Mouse (Mus musculus) cerebellum, adult 8-10 months (tissue): ENCODE data around the gene Smc2.
"Not testable (repeated sequence)": the region's sequence is repeated elsewhere in the genome, so short reads cannot be mapped to it uniquely, and the experiment has no call there.

Experiments
- DNase-seq: peaks from one replicate; pipeline ENCODE4 v3.0.0; 2022

Gene Smc2

DNA sequence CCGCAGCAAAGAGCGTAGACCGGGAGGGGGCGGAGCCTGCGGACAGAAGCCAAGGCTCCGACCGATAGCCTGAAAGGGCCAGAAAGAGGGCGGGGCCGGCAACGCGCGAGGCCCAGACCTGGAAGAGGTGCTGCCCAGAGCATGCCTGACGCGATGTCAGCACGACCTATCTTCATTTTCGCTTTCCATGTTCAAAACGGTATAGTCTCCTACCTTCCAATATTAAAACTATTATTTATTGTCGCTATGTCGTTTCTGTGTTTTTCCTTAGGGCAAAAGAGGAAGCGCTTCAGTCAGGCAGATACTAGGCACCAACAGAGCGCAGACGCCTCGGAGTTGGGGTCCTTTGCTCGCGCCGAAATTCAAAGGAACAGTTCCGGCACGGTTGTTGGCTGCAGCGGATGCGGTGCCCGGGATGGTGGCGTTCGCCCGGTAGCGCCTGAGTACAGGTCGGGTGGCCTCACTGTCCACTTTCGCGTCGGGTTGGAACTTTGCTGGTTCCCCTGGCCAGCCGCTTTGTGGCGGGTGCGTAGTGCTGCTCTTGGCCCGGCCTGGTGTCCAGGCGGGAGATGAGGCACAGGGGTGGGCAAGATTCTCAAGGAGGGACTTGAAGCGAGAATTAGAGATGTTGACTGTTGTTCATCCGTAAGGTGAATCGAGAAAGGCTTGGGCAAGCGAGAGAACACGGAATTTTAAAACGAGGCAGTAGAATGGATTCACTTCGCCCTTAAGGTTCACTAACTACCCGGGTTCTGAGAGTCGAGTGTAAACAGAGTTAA, at the start of gene Smc2:
TSS of gene Smc2 (plus strand) at position 358 of the 779 bp plus-strand sequence.
- DNase-seq = peak; percentile 92

GRCm38 (mm10) chr4:52411587-52411986, 27.5 kb upstream of the Smc2 start:
- no peak for DNase-seq

DNA sequence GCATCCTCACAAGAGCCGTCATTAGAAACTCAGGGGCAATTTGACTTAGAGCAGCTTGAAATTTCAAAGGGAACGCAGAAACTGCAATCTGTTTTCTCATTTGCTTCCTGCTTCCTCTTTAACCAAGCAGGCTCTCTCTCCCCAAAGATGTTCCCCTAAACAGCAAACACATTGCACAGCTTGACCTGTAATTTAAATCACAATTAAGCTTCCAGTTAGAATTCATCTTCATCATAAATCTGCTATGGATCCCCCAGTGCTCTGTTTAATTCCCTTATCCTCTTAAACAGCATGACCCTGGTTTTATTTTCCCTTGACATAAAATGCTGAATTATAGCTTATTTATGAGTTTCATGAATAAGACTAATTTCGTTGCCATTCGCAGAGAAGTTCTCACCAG, 15.4 kb upstream of the Smc2 start:
- DNase-seq = no peak

DNA sequence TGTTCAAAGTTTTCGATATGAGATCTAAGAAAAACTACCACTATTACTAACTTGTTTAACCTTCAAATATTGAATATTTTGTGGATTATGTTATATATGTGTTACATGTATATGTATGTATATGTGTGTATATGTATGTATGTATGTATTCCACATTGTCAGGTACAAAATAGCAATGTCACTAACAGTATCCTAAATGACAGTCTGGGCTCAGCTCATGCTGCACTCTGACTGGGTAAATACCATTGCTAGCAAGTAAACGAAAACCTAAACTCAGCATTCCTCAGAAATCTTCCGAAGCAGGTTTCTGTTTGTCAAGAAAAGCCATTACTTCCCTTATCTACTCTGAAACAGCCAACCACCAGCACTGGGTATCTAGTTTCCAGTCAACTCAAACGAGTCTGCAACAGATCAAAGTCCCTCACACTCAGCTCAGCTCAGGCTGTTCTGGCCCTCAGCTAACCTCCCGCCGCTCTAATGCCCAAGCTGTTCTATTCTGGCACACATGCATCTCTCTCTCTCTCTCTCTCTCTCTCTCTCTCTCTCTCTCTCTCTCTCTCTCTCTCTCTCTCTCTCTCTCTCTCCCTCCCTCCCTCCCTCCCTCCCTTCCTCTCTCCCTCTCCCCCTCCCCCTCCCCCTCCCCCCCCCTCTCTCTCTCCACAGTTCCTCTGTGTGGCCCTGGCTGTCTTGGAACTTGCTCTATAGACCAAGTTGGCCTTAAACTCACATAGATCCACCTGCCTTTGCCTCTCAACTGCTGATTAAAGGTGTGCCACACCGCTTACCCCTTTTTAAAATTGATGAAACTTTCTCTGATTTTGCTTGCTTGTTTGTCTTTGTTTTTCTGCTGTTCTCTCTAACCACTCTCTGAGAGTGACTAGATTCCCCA, 9.5 kb upstream of the Smc2 start:
- DNase-seq = no peak

GRCm38 (mm10) chr4:52435551-52435950, 3.5 kb upstream of the Smc2 start:
- not testable (repeated sequence) for DNase-seq

DNA sequence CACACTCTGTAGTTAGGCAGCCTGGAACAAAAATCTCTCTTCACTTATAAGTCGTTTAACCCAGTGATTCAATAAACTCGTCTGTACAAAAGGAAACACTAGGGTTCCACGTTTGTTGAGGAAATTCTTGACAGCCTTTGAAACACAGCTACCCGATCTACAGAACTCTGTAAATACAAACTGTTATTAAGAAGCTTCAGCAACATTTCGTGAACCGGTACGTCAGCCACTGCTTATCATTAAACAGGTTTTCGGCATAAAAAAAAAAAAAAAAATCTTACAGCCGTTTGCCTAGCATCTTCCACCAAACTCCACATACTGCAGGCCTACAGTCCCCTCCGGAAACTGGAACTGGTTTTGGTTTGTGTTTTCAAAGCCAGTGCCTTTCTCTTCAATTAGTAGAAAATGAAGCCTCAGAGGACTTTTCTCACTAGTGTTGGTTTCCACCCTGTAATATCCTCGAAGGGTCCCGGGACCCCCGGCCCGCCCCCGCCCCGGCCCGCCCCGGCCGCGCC, 615 bp upstream of the Smc2 start:
- no peak for DNase-seq

- no peak for DNase-seq
These were observed 20.7 kb downstream of the Smc2 start for GRCm38 (mm10) chr4:52459726-52460125.

- DNase-seq = no peak
These were observed 22.3 kb downstream of the Smc2 start for GRCm38 (mm10) chr4:52461321-52461720.

- no peak for DNase-seq
These were observed 34.4 kb downstream of the Smc2 start for GRCm38 (mm10) chr4:52473431-52473830.

GRCm38 (mm10) chr4:52487486-52487885, 48.4 kb downstream of the Smc2 start:
- no peak for DNase-seq

DNA sequence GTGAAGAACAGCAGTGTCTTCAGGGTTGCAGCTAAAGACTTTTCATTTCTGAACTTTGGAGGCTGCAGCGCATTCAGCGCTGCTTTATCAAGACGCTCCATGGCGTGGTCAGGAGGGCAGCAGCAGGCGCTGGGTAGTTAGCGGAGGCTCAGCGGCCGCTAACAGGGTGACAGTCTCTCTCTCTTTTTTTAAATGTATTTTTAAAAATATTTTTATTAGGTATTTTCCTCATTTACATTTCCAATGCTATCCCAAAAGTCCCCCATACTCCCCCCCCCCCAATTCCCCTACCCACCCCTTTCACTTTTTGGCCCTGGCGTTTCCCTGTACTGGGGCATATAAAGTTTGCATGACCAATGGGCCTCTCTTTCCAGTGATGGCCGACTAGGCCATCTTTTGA, 58.1 kb downstream of the Smc2 start, which contains the start of gene Vma21-ps:
TSS of gene Vma21-ps (minus strand) at position 101 of the 400 bp plus-strand sequence.
- DNase-seq = not testable (repeated sequence)

GRCm38 (mm10) chr4:52517580-52517979, 78.5 kb downstream of the Smc2 start:
- no peak for DNase-seq

GRCm38 (mm10) chr4:52519301-52519700, 80.3 kb downstream of the Smc2 start:
- DNase-seq = no peak

- no peak for DNase-seq
These were observed 87.4 kb downstream of the Smc2 start for GRCm38 (mm10) chr4:52526464-52526863.

- no peak for DNase-seq
These were observed 91.6 kb downstream of the Smc2 start for GRCm38 (mm10) chr4:52530636-52531035.
